Mouse (Mus musculus) cortical plate, adult 2 months (tissue): ENCODE measurements around the gene Slc35a1.

Source experiments
- CTCF ChIP-seq: fragments of 200-500 bp; IDR thresholded peaks from 2 replicates; pipeline ENCODE4 v1.5.1; 2011; ENCODE audit warnings: mild to moderate bottlenecking, control low read depth, low read length; ENCODE audit not compliant: insufficient read depth; ENCODE audit errors: extremely low read depth
- POLR2A ChIP-seq: fragments of 200-500 bp; IDR thresholded peaks from 2 replicates; pipeline ENCODE4 v1.6.1; 2011; ENCODE audit warnings: mild to moderate bottlenecking, low read length, control low read depth; ENCODE audit not compliant: insufficient read depth; ENCODE audit errors: extremely low read depth

GRCm38 (mm10) chr4:34720127-34720895 lies 33.1 kb upstream of the Slc35a1 start:
- TF ChIP-seq CTCF: no peak
- TF ChIP-seq POLR2A: no peak
